Mouse (Mus musculus) forebrain, embryonic 10.5 days (tissue): ENCODE results near the gene Heatr5a. TPM values are rescaled to one million over a fixed set of nuclear protein-coding genes. Genes with fewer than 3 reads are reported as not detected.

Experiments used
- DNase-seq: peaks from one replicate; pipeline ENCODE4 v3.0.0-alpha.2; 2017; ENCODE audit warnings: low spot score; ENCODE audit errors: extremely low spot score
- H3K27ac ChIP-seq: fragments of 300-500 bp; sonication (generic); 2 replicates; pipeline ENCODE4 v1.5.1; 2016; ENCODE audit warnings: mild to moderate bottlenecking
- H3K27me3 ChIP-seq: fragments of 300-500 bp; sonication (generic); 2 replicates; pipeline ENCODE4 v1.6.1; 2016; ENCODE audit warnings: mild to moderate bottlenecking; ENCODE audit not compliant: poor library complexity, severe bottlenecking
- H3K36me3 ChIP-seq: fragments of 300-500 bp; sonication (generic); replicated peaks from 2 replicates; pipeline ENCODE4 v1.6.1; 2016; ENCODE audit warnings: mild to moderate bottlenecking, moderate library complexity
- H3K4me1 ChIP-seq: fragments of 300-500 bp; sonication (generic); 2 replicates; pipeline ENCODE4 v1.6.1; 2016
- H3K4me3 ChIP-seq: fragments of 300-500 bp; sonication (generic); 2 replicates; pipeline ENCODE4 v1.5.1; 2016; ENCODE audit warnings: mild to moderate bottlenecking, moderate library complexity
- H3K9me3 ChIP-seq: fragments of 300-500 bp; sonication (generic); 2 replicates; pipeline ENCODE4 v1.6.1; 2016; ENCODE audit warnings: mild to moderate bottlenecking, moderate library complexity
- WGBS: fragments of 180-500 bp; shearing (Covaris S2); methylation state at CpG from one replicate; pipeline ENCODE4 v1.1.7; 2016; 5-methylcytosine and 5-hydroxymethylcytosine counted together
- polyA plus RNA-seq: library from polyadenylated mRNA; unstranded; fragments of >200 nt; fragmentation: Nextera tagmentation; extraction: Ambion mirVana; gene quantifications from 2 replicates; pipeline ENCODE4 v1.2.1, GENCODE M21; 2016

Gene Heatr5a
- polyA plus RNA-seq, 1 experiment from 2014 or later = 14.5 TPM

DNA sequence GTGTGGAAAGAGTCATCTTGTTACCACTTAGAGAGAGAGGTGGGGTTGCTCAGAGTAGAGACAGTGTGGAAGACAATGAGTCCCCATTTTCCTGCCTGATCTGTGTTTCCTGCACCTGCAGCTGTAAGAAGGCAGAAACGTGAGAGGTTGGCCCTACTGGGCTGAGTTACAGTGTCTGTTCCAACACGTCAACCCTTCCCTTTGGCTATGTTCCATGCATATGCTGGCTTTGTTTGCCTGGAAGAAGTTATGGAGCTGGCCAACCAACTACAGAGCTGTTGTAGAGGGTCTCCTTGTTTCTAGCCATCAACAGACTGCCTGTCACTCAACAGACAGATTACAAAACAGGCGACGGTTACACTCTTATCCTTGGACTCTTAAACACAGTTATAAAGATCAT, 74.2 kb downstream of the Heatr5a start:
- H3K27ac ChIP-seq = no peak overlapping the region
- peaks cover 67% of the 10 kb centered on the region for H3K36me3 ChIP-seq
- H3K27me3 ChIP-seq = no peaks in the 10 kb centered on the region
- H3K4me1 ChIP-seq = no peaks in the 10 kb centered on the region
- 90% methylated on average over 4 of the region's 4 CpGs for WGBS
- no peaks in the 10 kb centered on the region for H3K9me3 ChIP-seq
- H3K4me3 ChIP-seq = no peak overlapping the region
- DNase-seq = no peak

DNA sequence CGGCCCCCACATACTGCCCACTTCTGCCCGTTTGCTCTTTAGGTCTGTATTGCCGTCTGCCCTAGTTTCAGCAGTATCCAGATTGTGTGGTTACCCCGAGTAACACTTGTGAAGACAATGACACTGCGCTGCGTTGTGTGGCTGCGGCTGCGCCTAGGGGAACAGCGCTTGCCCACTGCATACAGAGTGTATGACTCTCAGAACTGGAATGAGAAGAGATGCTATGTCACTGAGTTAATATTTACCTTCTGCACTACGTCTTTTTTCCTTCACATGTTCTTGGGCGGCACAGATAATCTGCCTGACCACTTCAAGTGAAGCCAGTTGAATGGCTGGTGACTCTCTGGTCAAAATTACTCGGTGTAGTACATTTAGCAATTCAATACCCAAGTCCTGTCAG, 82.5 kb downstream of the Heatr5a start:
- no peak for DNase-seq
- Histone ChIP-seq H3K9me3 (no peaks in the 10 kb centered on the region), H3K4me3 (no peak overlapping the region), H3K36me3 (peaks cover 76% of the 10 kb centered on the region), H3K4me1 (no peaks in the 10 kb centered on the region), H3K27me3 (no peaks in the 10 kb centered on the region), H3K27ac (no peak overlapping the region)
- WGBS = 93% methylated on average over 12 of the region's 12 CpGs

DNA sequence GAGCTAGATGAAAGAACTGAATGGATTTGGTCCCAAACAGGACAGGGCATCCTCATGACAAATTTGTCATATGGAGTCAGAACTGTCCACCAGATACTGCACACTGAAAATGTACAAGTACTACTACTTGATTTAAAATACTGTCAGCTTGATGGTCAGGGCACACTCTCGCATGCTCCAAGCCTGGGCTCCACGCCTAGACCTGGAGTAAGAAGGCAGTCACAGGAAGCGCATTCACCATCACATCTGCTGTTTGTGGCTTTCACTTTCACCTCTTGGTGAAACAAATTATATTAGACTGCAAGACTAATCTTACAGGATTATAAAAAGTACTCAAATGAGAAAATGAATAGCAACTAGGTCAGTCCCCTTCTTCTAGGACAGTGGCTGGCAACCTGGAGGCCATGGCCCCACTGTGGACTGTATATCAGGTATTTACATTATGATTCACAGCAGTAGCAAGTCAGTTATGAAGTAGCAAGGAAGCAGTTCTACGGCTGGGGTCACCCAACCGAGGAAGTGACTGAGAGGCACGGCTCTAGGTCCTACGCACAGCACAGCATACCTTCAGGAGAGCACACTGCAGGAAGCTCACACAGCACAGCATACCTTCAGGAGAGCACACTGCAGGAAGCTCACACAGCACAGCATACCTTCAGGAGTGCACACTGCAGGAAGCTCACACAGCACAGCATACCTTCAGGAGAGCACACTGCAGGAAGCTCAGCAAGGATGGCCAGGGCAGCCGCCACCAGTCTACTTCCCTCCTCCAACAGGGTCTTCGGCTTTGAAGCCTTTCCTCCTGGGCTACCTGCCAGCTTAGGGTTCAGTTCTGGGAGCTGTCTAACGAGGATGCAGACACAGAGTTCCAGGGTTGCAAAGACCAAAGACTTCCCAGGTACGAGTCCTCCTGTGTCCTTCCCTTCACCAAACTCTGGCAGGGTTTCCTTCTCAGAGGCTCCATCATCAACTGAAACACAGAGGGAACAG, 83.5 kb downstream of the Heatr5a start:
- Histone ChIP-seq H3K27ac (no peak overlapping the region), H3K36me3 (peaks cover 71% of the 10 kb centered on the region), H3K9me3 (no peaks in the 10 kb centered on the region), H3K27me3 (no peaks in the 10 kb centered on the region), H3K4me1 (no peaks in the 10 kb centered on the region), H3K4me3 (no peak overlapping the region)
- DNase-seq = no peak
- WGBS = 92% methylated on average over 11 of the region's 11 CpGs

DNA sequence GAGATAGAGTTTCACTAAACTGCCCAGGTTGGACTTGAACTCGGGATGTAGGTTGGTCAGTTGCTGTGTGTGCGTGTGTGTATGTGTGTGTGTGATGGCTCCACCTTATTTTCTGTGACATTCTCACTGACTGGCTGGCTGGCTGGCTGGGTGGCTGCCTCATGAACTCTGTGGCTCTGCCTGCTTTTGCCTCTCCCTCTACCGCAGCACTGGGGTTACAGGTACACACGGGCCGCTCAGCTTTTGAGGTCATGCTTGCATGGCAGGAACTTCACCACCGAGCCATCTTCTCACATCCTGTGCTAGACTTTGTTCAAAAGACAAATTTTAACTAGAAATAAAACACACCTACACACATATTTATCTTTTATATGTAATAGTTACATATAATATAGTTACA, 84.8 kb downstream of the Heatr5a start:
- no peak for DNase-seq
- Histone ChIP-seq H3K9me3 (no peaks in the 10 kb centered on the region), H3K36me3 (peaks cover 69% of the 10 kb centered on the region), H3K4me1 (no peaks in the 10 kb centered on the region), H3K27me3 (no peaks in the 10 kb centered on the region), H3K27ac (no peak overlapping the region), H3K4me3 (no peak overlapping the region)
- 92% methylated on average over 6 of the region's 6 CpGs for WGBS

DNA sequence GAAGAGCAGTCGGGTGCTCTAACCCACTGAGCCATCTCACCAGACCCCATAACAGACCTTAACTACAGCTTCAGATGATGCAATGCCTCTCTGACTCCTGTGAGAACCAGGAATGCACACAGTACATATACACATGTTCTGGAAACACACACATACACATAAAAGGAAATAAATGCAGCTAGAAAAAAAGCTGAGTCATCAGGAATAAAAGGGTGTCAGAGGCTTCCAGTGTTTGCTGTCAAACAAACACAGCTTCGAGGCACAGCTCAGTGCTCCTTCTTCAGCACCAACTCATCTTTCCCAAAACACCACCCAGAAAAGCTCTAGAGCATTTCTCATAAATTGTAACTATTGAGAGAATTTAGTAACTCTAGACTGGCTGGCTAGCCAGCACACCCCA, 86.3 kb downstream of the Heatr5a start:
- no peak overlapping the region for H3K4me3 ChIP-seq
- H3K4me1 ChIP-seq = no peaks in the 10 kb centered on the region
- WGBS = 93% methylated on average over 2 of the region's 2 CpGs
- no peak overlapping the region for H3K27ac ChIP-seq
- H3K36me3 ChIP-seq = peaks cover 72% of the 10 kb centered on the region
- H3K9me3 ChIP-seq = no peaks in the 10 kb centered on the region
- DNase-seq = no peak
- H3K27me3 ChIP-seq = no peaks in the 10 kb centered on the region

DNA sequence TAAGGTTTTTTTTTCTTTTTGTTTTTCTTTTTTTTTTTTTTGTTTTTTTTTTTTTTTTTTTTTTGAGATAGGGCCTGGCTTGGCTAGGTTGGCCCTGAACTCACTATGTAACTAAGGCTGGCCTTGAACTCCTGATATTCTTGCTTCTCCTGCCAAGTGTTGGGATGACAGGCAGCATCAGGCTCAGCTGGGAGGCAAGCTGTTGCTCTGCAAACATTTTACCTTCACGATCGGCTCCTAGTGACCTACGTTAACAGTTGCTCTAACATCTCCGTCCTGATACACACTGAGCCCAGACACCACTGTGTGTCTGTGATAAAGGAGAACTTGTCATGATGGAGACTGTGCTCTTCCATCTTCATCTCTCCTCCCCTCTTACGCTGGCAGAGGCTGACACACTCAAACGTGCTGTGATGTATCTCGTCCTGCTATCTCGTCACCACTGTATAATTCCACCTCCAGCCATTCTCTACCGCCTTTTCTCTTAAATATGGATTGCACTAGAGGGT, 87.8 kb downstream of the Heatr5a start:
- H3K27me3 ChIP-seq = no peaks in the 10 kb centered on the region
- no peaks in the 10 kb centered on the region for H3K4me1 ChIP-seq
- H3K36me3 ChIP-seq = peaks cover 68% of the 10 kb centered on the region
- no peaks in the 10 kb centered on the region for H3K9me3 ChIP-seq
- no peak overlapping the region for H3K27ac ChIP-seq
- H3K4me3 ChIP-seq = no peak overlapping the region
- 93% methylated on average over 9 of the region's 9 CpGs for whole genome bisulfite sequencing
- no peak for DNase-seq

DNA sequence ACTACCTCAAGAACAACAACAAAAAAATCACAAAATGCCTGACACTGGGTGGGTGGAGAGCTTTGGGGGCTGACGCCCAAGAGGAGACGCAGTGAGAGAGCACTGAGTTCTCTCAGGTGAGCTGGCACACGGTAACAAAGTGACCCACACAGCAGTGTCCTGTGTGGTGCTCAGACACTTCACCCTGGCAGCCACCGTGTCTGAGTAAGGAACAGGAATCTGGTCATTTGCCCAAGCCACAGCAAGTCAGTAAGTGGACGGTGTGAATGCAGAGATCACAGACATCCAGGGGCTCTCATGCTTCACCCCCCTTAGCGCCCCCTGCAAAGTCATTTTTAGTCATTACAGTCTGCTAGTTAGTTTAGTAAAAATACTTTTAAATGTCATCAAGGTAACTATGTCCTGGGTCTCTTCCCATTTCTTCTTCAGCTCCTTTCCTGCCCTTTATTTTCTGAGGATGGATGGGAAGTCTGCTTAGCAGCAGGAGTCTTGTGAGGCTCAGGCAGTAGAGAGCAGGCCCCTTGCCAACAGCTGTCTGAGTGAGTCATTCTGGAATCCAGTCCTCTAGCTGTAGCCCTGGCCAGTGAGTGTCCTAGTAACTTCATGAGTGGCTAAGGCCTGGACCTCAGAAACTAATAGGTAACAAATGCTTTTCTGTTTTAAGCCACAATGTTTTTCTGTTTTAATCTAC, 88.4 kb downstream of the Heatr5a start:
- no peaks in the 10 kb centered on the region for H3K4me1 ChIP-seq
- no peak for DNase-seq
- WGBS = 89% methylated on average over 6 of the region's 6 CpGs
- H3K27ac ChIP-seq = no peak overlapping the region
- no peak overlapping the region for H3K4me3 ChIP-seq
- no peaks in the 10 kb centered on the region for H3K9me3 ChIP-seq
- H3K27me3 ChIP-seq = no peaks in the 10 kb centered on the region
- H3K36me3 ChIP-seq = peaks cover 66% of the 10 kb centered on the region

DNA sequence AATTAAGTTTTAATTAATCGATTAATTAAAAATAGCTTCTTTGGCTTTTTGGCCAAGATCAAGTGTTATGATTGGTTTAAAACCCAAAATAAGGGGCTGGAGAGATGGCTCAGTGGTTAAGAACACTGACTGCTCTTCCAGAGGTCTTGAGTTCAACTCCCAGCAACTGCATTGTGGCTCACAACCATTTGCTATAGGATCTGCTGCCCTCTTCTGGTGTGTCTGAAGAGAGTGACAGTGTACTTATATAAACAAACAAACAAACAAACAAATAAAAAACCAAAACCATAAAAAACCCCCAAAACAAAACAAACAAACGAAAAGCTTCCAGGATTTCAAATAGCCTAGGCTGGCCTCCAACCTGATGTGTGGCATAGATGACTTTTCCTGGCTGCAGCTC, 89.3 kb downstream of the Heatr5a start:
- no peaks in the 10 kb centered on the region for H3K27me3 ChIP-seq
- no peaks in the 10 kb centered on the region for H3K9me3 ChIP-seq
- no peak overlapping the region for H3K4me3 ChIP-seq
- no peak overlapping the region for H3K27ac ChIP-seq
- 94% methylated on average over 2 of the region's 2 CpGs for WGBS
- H3K4me1 ChIP-seq = no peaks in the 10 kb centered on the region
- peaks cover 66% of the 10 kb centered on the region for H3K36me3 ChIP-seq
- no peak for DNase-seq

DNA sequence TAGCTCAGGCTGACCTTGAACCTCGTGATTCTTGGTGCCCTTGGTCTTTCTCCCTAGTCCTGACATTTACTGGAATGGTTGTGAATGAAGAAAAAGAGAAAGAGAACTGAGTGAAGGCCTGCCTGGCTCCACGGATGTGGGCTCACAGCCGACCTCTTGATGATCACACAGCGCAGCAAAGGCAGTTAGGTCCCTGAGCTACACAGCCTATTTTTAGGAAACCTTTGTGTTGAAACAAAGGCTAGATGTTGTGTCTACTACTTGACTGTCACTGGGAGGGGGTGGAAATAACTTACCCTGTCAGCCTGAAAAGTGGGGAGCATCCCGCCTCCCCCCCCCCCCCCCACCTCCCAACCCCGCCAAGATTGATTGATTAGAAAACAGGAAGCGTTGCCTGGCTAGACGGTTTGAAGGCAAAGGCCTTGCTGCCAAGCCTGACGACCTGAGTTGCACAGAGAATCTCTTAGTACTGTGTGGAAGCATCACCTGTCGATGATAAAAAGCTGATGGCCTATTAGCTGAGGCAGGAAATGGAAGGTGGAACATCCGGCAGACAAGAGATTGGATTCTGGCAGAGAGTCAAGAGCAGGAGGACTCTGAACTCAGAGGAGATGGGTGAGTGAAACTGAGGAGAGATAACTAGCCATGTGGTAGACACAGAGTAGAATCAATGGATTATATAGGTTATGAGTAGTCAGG, 99.5 kb downstream of the Heatr5a start:
- 87% methylated on average over 11 of the region's 11 CpGs for WGBS
- Histone ChIP-seq H3K27ac (no peak overlapping the region), H3K4me1 (peaks cover 11% of the 10 kb centered on the region), H3K4me3 (no peak overlapping the region), H3K27me3 (no peaks in the 10 kb centered on the region), H3K36me3 (peaks cover 18% of the 10 kb centered on the region), H3K9me3 (no peaks in the 10 kb centered on the region)
- no peak for DNase-seq

DNA sequence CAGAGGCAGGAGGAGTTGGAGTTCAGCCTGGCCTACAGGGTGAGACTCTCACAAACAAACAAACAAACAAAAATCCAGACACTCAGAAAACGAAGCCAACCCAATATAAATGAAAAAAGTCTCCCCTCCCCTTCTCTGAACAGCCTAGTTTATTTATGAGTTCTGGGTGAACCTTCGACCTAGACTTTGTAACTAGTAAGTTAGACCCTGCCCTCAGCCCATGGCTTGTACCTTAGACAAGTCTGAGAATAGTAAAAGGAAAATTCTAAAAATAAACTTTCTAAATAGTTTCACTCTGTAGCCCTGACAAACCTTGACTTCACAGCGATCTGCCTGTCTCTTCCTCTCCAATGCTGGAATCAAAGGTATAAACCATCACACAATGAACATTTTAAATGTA, 101.6 kb downstream of the Heatr5a start:
- Histone ChIP-seq H3K36me3 (peaks cover 7% of the 10 kb centered on the region), H3K27me3 (no peaks in the 10 kb centered on the region), H3K9me3 (no peaks in the 10 kb centered on the region), H3K4me1 (peaks cover 32% of the 10 kb centered on the region), H3K4me3 (no peak overlapping the region), H3K27ac (no peak overlapping the region)
- no peak for DNase-seq
- 88% methylated on average over 3 of the region's 3 CpGs for WGBS

DNA sequence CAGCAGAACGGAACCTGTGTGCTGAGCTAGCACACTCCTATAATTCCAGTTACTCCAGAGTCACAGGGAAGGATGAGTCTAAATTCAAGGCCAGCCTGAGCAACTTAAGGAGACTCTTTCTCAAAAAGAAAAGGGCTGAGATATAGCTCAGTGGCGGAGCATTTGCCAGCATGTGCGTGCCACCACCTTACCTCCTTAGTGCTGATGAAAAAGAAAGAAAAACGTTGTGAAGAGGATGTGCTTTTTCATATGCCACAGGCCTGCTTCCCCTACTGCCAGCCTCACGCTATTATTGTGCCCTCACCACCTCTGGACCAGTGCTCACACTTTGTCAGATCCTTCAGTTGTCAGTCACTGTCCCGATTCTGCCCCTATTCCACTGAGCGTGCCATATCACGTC, 104.0 kb downstream of the Heatr5a start:
- no peak for DNase-seq
- Histone ChIP-seq H3K36me3 (no peaks in the 10 kb centered on the region), H3K27me3 (no peaks in the 10 kb centered on the region), H3K9me3 (no peaks in the 10 kb centered on the region), H3K27ac (no peak overlapping the region), H3K4me3 (no peak overlapping the region), H3K4me1 (peaks cover 35% of the 10 kb centered on the region)
- 86% methylated on average over 8 of the region's 8 CpGs for WGBS

DNA sequence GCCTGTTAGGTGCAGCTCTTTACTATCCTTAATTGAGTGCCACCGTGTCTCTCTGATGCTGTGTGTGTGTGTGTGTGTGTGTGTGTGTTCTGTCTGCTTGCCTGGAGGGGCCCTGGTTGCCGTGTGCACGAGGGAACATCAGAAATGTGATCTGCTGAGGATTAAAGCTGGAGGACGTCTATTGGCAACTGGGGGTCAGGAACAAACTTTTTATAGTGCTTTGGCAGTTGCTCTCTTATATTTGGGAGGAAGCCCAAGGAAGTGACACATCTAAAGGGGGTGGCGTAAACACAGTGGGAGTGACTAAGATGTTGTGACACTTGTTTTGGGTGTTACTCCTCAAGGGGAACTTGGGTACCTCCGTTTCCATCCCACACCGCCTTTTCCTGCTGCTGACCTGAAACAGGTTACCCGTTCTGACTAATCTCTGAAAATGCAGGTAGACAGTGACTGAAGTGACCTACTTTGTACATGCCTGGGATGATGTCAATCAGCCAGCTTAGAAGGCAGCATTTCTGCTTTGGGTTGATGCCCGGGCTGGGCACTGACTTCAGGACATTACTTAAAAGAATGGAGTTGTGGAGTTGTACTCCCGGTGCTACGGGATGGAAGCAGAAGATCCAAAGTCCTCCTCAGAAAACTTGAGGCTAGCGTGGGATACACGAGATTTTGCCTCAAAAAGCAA, 104.8 kb downstream of the Heatr5a start:
- DNase-seq = no peak
- H3K27ac ChIP-seq = peak overlapping the region; percentile 67
- WGBS = 69% methylated on average over 13 of the region's 13 CpGs
- H3K4me3 ChIP-seq = no peak overlapping the region; the same call in 1 of the 2 replicates
- H3K27me3 ChIP-seq = no peaks in the 10 kb centered on the region
- H3K36me3 ChIP-seq = no peaks in the 10 kb centered on the region
- no peaks in the 10 kb centered on the region for H3K9me3 ChIP-seq
- H3K4me1 ChIP-seq = peaks cover 35% of the 10 kb centered on the region
